Mouse (Mus musculus) liver, adult 10 weeks (tissue): ENCODE data around the gene Slc29a4. TPM values are rescaled to one million over a fixed set of nuclear protein-coding genes. Genes with fewer than 3 reads are reported as not detected.

Experiments
- polyA plus RNA-seq: library from polyadenylated mRNA; stranded (reverse); fragments of 350-450 nt; fragmentation: Illumina TruSeq; extraction: RNeasy Lipid Tissue Mini Kit (QIAGEN cat#74804); gene quantifications from one replicate; pipeline ENCODE4 v1.2.3, GENCODE M21; 2014; ENCODE audit warnings: low read depth, low replicate concordance

The Slc29a4 gene
- not detected for polyA plus RNA-seq

DNA sequence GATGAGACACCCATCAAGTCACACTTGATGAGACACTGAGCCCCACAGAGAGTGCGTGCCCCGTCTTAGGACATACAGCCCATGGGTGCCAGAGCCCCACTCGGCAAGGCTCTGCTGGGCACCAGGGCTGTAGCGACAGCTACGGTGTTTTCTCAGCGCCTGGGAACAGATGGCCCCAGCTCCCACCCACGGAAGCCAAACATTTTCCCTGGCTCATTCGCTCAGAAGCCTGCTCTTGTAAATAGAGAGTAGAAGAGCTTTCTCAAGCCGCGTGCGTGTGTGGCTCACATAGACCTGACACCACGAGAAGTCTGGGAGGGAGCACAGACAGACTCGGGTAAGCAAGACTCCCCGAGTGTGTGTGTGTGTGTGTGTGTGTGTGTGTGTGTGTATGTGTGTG, at the start of gene Slc29a4:
Slc29a4 (plus strand) TSS at position 265 of the 400 bp plus-strand sequence.

Other genes starting within 250 kb of the Slc29a4 start
- gene Ap5z1, start 228.6 kb upstream of the Slc29a4 start, polyA plus RNA-seq: 0.40 TPM
- gene Papolb, start 162.4 kb upstream of the Slc29a4 start, polyA plus RNA-seq: 0.08 TPM
- not detected for gene Radil, start 141.4 kb upstream of the Slc29a4 start, polyA plus RNA-seq
- gene Mmd2, start 83.7 kb upstream of the Slc29a4 start, polyA plus RNA-seq: 3.5 TPM
- gene Wipi2, start 64.8 kb upstream of the Slc29a4 start, polyA plus RNA-seq: 15.6 TPM
- 0.53 TPM for gene Tnrc18, start 125.2 kb downstream of the Slc29a4 start, polyA plus RNA-seq
- 0.85 TPM for gene Fbxl18, start 202.9 kb downstream of the Slc29a4 start, polyA plus RNA-seq
- gene Actb, start 214.2 kb downstream of the Slc29a4 start, polyA plus RNA-seq: 471 TPM